Mouse (Mus musculus) olfactory bulb, adult 2 months (tissue): Measurements from ENCODE around the gene Dkk2. TPM values are rescaled to one million over a fixed set of nuclear protein-coding genes. Genes with fewer than 3 reads are reported as not detected.

Experiments used
- H3K27ac ChIP-seq: fragments of 200-500 bp; 2 replicates; pipeline ENCODE4 v1.5.1; 2012; ENCODE audit warnings: low read depth, low read length; ENCODE audit not compliant: insufficient read depth
- H3K4me1 ChIP-seq: fragments of 200-500 bp; 2 replicates; pipeline ENCODE4 v1.6.1; 2012; ENCODE audit warnings: low read length; ENCODE audit not compliant: control insufficient read depth, insufficient read depth
- H3K4me3 ChIP-seq: fragments of 200-500 bp; 2 replicates; pipeline ENCODE4 v1.5.1; 2012; ENCODE audit warnings: mild to moderate bottlenecking, low read depth, low read length, moderate library complexity; ENCODE audit not compliant: insufficient read depth
- CTCF ChIP-seq: fragments of 200-500 bp; IDR thresholded peaks from 2 replicates; pipeline ENCODE4 v1.5.1; 2012; ENCODE audit warnings: low read depth, mild to moderate bottlenecking, low read length, moderate library complexity; ENCODE audit not compliant: insufficient read depth
- POLR2A ChIP-seq: fragments of 200-500 bp; IDR thresholded peaks from 2 replicates; pipeline ENCODE4 v1.6.1; 2012; ENCODE audit warnings: mild to moderate bottlenecking, low read depth, low read length, moderate library complexity; ENCODE audit not compliant: insufficient read depth
- WGBS: fragments of 180-500 bp; shearing (Covaris S2); methylation state at CpG from one replicate; pipeline ENCODE4 v1.1.7; 2018; 5-methylcytosine and 5-hydroxymethylcytosine counted together
- polyA plus RNA-seq: library from polyadenylated mRNA; stranded (reverse); fragments of >200 nt; gene quantifications from 2 replicates; pipeline ENCODE4 v1.2.4, GENCODE M21; 2012; ENCODE audit warnings: low replicate concordance; ENCODE audit not compliant: missing spikeins, insufficient read depth, insufficient read length

Gene Dkk2
- polyA plus RNA-seq, 1 experiment, result not detected

DNA sequence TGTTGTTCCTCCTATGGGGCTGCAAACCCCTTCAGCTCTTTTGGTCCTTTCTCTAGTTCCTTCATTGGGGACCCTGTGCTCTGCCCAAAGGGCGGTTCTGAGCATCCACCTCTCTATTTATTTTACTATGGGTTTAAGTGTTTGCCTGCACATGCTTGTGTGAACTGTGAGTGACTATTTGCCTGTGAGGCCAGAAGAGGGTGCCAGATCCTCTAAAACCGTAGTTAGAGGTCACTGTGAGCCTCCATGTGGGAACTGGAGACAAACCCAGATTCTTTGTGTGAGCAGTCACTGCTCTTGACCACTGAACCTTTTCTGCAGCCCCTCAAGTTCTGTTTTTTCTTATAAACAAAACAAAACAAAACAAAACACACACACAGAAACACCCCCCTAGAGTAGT, 14.1 kb upstream of the Dkk2 start:
- Histone ChIP-seq H3K27ac (no peak overlapping the region), H3K4me3 (no peak overlapping the region), H3K4me1 (no peaks in the 10 kb centered on the region)
- TF ChIP-seq CTCF (no peak), POLR2A (no peak)
- WGBS, result 55% methylated on average over 2 of the region's 2 CpGs

DNA sequence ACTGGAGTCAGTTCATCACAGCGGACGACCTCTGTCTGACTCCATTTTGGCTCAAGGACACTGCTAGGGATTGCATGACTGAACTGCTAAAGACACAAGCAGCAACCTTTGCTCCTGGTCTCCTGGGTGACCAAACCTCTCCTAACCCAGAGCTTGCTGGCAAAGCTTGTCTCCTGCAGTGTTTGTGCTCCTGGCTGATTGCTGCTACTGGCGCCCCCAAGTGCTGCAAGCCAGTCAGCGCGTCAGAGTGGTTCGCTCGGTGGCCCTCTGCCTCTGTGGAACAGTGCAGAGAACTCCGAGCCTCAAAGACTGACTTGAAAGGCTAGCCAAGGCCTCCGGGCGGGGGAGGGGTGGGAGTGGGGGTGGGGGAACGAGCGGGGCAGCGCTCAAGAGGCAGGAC, 1.1 kb upstream of the Dkk2 start:
- H3K27ac ChIP-seq, result no peak overlapping the region
- peaks cover 23% of the 10 kb centered on the region for H3K4me1 ChIP-seq
- WGBS, result 8% methylated on average over 13 of the region's 13 CpGs
- TF ChIP-seq CTCF (no peak; the same call in 1 of the 2 replicates), POLR2A (no peak)
- no peak overlapping the region for H3K4me3 ChIP-seq

DNA sequence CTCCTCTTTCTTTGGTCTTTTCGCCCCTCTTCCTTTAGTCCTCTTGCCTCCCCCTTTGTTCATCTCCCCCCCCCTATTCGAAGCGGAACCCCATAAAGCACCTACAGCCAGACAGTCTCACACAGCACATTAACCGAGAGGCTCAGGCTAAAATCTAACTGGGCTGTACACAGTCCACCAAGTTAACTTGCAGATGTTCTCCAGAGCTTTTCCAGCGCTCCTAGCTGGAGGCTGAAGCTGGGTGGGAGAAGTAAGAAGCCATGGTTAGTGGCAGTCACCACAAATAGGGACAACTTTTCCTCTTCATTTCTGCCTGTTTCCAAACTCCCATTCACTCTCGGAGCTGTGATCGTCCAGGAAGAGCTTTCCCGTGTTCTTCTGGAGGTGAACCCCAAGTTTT, 412 bp upstream of the Dkk2 start:
- peak overlapping the region; percentile 32 for H3K4me3 ChIP-seq
- H3K4me1 ChIP-seq, result peaks cover 23% of the 10 kb centered on the region
- H3K27ac ChIP-seq, result no peak overlapping the region
- TF ChIP-seq POLR2A, result no peak
- TF ChIP-seq CTCF, result no peak
- WGBS, result 2% methylated on average over 8 of the region's 8 CpGs

DNA sequence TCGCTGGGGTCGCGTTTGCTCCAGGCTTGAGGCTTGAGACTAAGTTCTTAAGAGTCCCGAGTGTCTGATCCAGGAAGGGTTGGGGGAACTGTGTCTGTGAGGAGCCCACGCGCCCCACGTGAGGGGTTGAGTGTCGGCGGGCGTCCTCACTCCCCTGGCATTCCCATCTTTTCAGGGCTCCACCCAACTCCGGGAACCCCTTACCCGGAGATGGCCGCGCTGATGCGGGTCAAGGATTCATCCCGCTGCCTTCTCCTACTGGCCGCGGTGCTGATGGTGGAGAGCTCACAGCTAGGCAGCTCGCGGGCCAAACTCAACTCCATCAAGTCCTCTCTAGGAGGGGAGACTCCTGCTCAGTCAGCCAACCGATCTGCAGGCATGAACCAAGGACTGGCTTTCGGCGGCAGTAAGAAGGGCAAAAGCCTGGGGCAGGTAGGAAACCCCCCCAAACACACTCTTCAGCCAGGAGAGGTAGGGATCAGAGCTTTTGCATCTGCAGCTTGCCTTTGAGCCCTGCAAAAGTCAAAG, 795 bp downstream of the Dkk2 start:
- TF ChIP-seq POLR2A, result no peak
- TF ChIP-seq CTCF, result no peak
- peak overlapping the region; percentile 32 for H3K4me3 ChIP-seq
- peaks cover 23% of the 10 kb centered on the region for H3K4me1 ChIP-seq
- under 1% methylated on average over 23 of the region's 23 CpGs for WGBS
- no peak overlapping the region for H3K27ac ChIP-seq

DNA sequence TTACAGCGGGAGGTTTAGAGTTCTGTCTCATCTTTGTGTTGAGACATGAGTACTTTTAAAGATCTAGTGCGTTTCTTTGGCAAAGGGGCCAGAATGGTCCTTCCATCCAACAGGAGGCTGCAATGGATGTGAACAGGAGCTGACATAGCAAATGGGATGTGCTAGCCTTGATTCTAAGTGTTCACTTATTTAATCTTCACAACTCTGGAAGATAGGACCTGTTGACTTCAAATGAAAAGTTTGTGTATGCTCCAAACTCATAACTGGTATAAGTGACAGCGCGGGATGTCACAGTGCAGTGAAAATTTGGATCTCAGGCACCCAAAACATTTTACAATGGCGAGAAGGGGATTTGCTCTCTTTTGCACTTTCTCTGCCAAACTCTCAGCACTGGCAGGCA, 1.4 kb downstream of the Dkk2 start:
- no peak overlapping the region for H3K4me3 ChIP-seq
- TF ChIP-seq CTCF, result no peak
- no peak for TF ChIP-seq POLR2A
- WGBS, result 19% methylated on average over 5 of the region's 5 CpGs
- peaks cover 23% of the 10 kb centered on the region for H3K4me1 ChIP-seq
- H3K27ac ChIP-seq, result no peak overlapping the region

DNA sequence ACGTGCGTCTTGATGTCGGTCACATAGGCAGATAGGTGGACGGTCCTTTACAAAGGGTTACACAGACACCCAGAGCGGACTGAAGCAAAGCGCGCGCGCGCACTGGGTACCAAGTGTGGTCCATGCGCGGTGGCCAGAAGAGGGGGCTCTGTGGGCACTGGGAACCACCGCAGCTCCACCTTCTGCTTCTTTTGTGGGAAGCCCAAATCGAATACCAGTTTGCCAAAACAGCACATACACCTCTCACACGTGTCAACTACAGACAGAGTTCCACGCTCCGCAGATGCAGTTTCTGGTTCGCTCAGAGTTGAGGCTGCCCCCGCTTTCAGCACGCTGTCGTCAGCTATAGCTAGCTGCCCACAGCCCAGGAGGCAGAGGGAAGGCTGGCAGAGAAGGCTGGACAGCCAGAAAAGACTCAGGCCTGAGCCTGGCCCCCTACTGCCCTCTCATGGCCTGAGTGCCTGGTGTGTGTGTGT, 2.0 kb downstream of the Dkk2 start:
- Histone ChIP-seq H3K27ac (no peak overlapping the region), H3K4me3 (peak overlapping the region; percentile 15), H3K4me1 (peaks cover 23% of the 10 kb centered on the region)
- WGBS, result 1% methylated on average over 21 of the region's 21 CpGs
- TF ChIP-seq CTCF, result no peak
- TF ChIP-seq POLR2A, result no peak

DNA sequence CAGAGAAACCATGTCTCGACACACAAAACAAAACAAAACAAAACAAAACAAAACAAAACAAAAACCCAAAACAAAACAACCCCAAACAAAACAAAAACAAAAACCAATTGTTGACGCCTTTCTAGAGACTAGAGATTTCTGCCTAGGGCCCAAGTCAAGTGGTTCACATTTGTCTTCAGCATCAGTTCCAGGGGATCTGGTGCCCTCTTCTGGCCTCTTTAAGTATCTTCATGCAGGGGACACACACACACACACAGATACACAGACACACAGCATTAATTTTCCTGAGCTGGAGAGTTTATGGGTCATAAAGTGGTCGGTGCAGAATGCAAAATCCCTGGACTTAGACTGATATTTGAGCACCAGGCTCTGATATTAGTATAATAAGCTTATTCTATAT, 7.9 kb downstream of the Dkk2 start:
- Histone ChIP-seq H3K4me1 (no peaks in the 10 kb centered on the region), H3K27ac (no peak overlapping the region), H3K4me3 (no peak overlapping the region)
- 96% methylated on average over 3 of the region's 3 CpGs for WGBS
- TF ChIP-seq CTCF (no peak), POLR2A (no peak)

DNA sequence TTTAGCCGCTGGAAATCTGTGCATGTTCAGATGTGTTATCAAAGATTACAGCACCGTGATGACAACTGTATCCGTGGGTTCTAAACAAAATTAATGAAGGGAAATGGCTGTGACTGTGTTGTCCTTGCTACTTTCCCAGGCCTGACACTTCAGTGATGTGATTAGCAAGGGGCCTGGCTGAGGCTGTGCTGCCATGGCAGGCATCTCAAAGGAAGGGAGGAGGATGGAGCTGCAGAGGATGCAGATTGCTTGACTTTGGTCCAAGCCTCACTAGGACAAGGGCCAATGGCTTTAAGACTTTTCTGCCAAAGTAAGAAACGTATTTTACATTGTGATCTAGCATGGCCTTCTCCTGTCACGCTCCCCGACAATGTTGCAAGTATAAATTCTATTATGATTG, 11.2 kb downstream of the Dkk2 start:
- Histone ChIP-seq H3K27ac (no peak overlapping the region), H3K4me1 (no peaks in the 10 kb centered on the region), H3K4me3 (no peak overlapping the region)
- no peak for TF ChIP-seq POLR2A
- no peak for TF ChIP-seq CTCF
- 75% methylated on average over 6 of the region's 6 CpGs for WGBS

DNA sequence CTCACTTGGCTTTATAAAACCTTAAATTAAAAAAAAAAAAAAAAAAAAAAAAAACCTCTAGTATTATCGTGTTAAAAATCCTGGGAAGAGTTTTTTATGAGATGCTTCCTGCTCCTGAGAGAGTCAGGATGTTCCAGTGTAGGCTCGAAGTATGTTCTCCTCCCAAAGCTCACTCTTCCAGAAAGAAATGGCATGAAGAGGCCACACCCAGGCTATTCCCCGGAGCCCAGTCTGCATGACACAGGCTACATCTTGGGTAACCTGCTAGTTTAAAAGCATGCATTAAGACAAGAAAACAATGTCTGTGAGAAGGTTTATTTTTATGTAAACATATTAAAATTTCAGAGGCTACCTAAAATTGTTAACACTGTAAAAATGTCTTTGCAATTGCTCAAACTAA, 15.7 kb downstream of the Dkk2 start:
- Histone ChIP-seq H3K27ac (no peak overlapping the region), H3K4me3 (no peak overlapping the region), H3K4me1 (peaks cover 4% of the 10 kb centered on the region; the same call in 1 of the 2 replicates)
- no peak for TF ChIP-seq CTCF
- no peak for TF ChIP-seq POLR2A
- WGBS, result 74% methylated on average over 3 of the region's 3 CpGs

DNA sequence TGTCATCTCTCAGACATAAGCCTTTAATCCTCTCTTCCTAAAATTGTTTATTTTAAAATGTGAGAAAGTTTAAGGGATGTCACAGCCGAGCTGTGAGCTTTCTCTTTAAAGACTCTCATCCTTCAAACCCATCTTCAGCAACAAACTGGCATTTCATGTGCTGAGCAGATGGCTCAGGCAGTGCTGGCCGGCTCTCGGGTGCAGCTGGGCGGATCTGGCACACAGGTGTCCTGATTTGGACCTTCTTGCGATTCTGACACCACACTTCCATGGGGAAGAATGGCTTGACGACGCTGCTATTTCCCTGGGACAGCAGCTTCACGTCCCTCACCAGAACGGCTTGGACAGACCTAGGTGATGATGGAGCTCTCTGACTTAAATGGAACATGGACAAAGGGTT, 17.9 kb downstream of the Dkk2 start:
- Histone ChIP-seq H3K27ac (no peak overlapping the region), H3K4me3 (no peak overlapping the region), H3K4me1 (peaks cover 4% of the 10 kb centered on the region; the same call in 1 of the 2 replicates)
- 65% methylated on average over 9 of the region's 9 CpGs for WGBS
- TF ChIP-seq CTCF (no peak), POLR2A (no peak)
